In the genomic region with DNA sequence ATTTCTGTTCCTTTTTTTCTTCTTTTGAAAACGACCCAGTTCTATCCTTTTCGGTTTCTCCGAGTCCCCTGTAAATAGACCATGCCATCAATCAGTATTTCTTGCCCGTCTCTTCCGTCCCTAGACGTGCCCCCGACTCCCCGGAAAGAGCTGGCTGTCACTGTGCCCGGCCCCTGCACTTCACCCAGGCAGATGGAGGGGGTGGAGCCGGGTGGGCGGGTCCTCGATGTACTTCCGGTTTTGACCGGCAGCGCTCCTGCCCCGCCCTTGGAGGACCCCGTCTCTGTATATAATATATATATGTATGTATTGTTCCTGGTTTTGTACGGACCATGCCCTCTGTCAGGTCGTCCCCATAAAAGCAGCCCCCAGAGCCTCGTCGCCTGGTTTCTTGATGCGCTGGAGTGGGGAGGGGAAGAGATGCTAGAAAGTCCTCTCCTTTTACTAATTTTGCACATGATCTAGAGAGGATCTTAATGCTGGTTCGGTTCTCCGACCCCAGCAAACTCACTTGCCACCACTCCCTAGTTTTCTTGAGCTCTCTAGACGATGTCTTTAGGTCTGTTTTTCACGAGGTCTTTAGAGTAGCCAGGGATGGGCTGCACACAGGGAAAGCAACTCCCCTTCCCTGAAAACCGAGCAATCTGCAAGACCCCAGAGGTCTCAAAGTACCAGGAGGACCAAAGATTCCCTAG, we compare ENCODE assay signal across 1 mouse cellular context.
TF ChIP-seq lines count a peak whose summit lies in the region.

No protein-coding gene starts in this region.

TF ChIP-seq in MEL, 35 proteins besides CTCF, POLR2A, EP300 and RAD21 (continued from another document):
- TF ChIP-seq GATA1 (IDR thresholded peaks at IDR 0.05; ENCODE audit: low read depth, low read length) (no peak), ELF1 (IDR thresholded peaks at IDR 0.05; ENCODE audit: low read depth, low read length) (peak; percentile 90), MXI1 (IDR thresholded peaks at IDR 0.05; ENCODE audit: low read depth, low read length) (peak; percentile 63), MAFK (IDR thresholded peaks at IDR 0.05; ENCODE audit: borderline replicate concordance, low read depth, low read length) (no peak), JUND (IDR thresholded peaks at IDR 0.05; ENCODE audit: low read depth, low read length) (no peak), KAT2A (conservative IDR thresholded peaks at IDR 0.05; ENCODE audit: low read depth, low read length) (no peak), TBP (IDR thresholded peaks at IDR 0.05; ENCODE audit: low read depth, low read length) (0 out of 2 replicates have a peak, but pooled peaks have one; percentile 22)
